Mouse (Mus musculus): Measurements from ENCODE around the gene Gm28230. TPM values are rescaled to one million over a fixed set of nuclear protein-coding genes. Genes with fewer than 3 reads are reported as not detected.

The Gm28230 gene
- total and polyA plus RNA-seq, 3 experiments: not detected

DNA sequence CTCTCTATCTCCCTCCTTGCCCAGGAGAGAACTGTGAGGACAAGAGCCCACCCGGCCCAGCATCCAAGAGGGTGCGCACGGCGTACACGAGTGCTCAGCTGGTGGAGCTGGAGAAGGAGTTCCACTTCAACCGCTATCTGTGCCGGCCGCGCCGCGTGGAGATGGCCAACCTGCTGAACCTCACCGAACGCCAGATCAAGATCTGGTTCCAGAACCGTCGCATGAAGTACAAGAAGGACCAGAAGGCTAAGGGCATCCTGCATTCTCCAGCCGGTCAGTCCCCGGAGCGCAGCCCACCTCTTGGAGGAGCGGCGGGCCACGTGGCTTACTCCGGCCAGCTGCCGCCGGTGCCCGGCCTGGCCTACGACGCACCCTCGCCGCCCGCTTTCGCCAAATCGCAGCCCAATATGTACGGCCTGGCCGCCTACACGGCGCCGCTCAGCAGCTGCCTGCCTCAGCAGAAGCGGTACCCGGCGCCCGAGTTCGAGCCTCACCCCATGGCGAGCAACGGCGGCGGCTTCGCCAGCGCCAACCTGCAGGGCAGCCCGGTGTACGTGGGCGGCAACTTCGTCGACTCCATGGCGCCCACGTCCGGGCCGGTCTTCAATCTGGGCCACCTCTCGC lies 19.9 kb downstream of the Gm28230 start:
- Histone ChIP-seq H3K9me3 (replicated peaks; ENCODE audit: insufficient read depth, low read length) (no peaks in the 10 kb centered on the region), H3K9ac (ENCODE audit: control insufficient read depth, low read depth, low read length, poor library complexity, severe bottlenecking) (no peak overlapping the region), H3K36me3 (ENCODE audit: control insufficient read depth in 1 of 2, insufficient read depth in 2 of 2, low read length in 2 of 2) (no peaks in the 10 kb centered on the region), H3K27ac (ENCODE audit: control insufficient read depth, low read depth, low read length) (no peak overlapping the region), H3K27me3 (ENCODE audit: control insufficient read depth in 1 of 2, insufficient read depth in 2 of 2, low read length in 2 of 2) (peaks cover 0 to 2% of the 10 kb centered on the region in 2 experiments; a peak in 3 of 4 replicates), H3K79me2 (ENCODE audit: control insufficient read depth, insufficient read depth, low read length, poor library complexity) (no peaks in the 10 kb centered on the region), H3K4me3 (ENCODE audit: control insufficient read depth in 1 of 2, insufficient read depth in 1 of 2, low read depth in 2 of 2, low read length in 2 of 2) (no peak overlapping the region), H3K4me1 (ENCODE audit: control insufficient read depth in 1 of 2, insufficient read depth in 2 of 2, low read length in 2 of 2) (no peaks in the 10 kb centered on the region)
- DNase-seq (ENCODE audit: low read depth, low spot score): no peak
- no peak for TF ChIP-seq SIN3A (IDR thresholded peaks at IDR 0.05; ENCODE audit: low read length)

- Histone ChIP-seq H3K4me3 (ENCODE audit: control insufficient read depth in 1 of 2, insufficient read depth in 1 of 2, low read depth in 2 of 2, low read length in 2 of 2) (no peak overlapping the region), H3K9me3 (replicated peaks; ENCODE audit: insufficient read depth, low read length) (no peaks in the 10 kb centered on the region), H3K27me3 (ENCODE audit: control insufficient read depth in 1 of 2, insufficient read depth in 2 of 2, low read length in 2 of 2) (no peaks in the 10 kb centered on the region; a peak in 1 of 4 replicates), H3K4me1 (ENCODE audit: control insufficient read depth in 1 of 2, insufficient read depth in 2 of 2, low read length in 2 of 2) (no peaks in the 10 kb centered on the region), H3K27ac (ENCODE audit: control insufficient read depth, low read depth, low read length) (no peak overlapping the region), H3K79me2 (ENCODE audit: control insufficient read depth, insufficient read depth, low read length, poor library complexity) (no peaks in the 10 kb centered on the region), H3K9ac (ENCODE audit: control insufficient read depth, low read depth, low read length, poor library complexity, severe bottlenecking) (no peak overlapping the region), H3K36me3 (ENCODE audit: control insufficient read depth in 1 of 2, insufficient read depth in 2 of 2, low read length in 2 of 2) (no peaks in the 10 kb centered on the region)
- no peak for DNase-seq (ENCODE audit: low read depth, low spot score)
- TF ChIP-seq KAT2A (conservative IDR thresholded peaks at IDR 0.05; ENCODE audit: low read depth, low read length) (no peak), MAFK (IDR thresholded peaks at IDR 0.05; ENCODE audit: borderline replicate concordance, low read depth, low read length) (no peak), MEF2A (IDR thresholded peaks at IDR 0.05; ENCODE audit: extremely low read depth, insufficient replicate concordance, low read depth, low read length, poor library complexity, severe bottlenecking) (no peak), MYC (IDR thresholded peaks at IDR 0.05; ENCODE audit: low read depth, low read length) (no peak), UBTF (IDR thresholded peaks at IDR 0.05; ENCODE audit: borderline replicate concordance, insufficient read depth, low read depth, low read length) (no peak), POLR2AphosphoS5 (IDR thresholded peaks at IDR 0.05; ENCODE audit: borderline replicate concordance, low read depth, low read length) (no peak), NRF1 (IDR thresholded peaks at IDR 0.05; ENCODE audit: insufficient read depth, low read depth, low read length, poor library complexity, severe bottlenecking) (no peak), CTCF (IDR thresholded peaks at IDR 0.05 in 2 of 3, conservative IDR thresholded peaks at IDR 0.05 in 1 of 3; ENCODE audit: control insufficient read depth in 1 of 3, insufficient read depth in 1 of 3, low read depth in 2 of 3, low read length in 3 of 3, poor library complexity in 1 of 3, severe bottlenecking in 1 of 3) (no peak)
Observed at GRCm38 (mm10) chr2:74747006-74747405, 20.5 kb downstream of the Gm28230 start.

GRCm38 (mm10) chr2:74747661-74748141 lies 21.2 kb downstream of the Gm28230 start:
- no peaks in the 10 kb centered on the region for H3K4me1 ChIP-seq (ENCODE audit: control insufficient read depth in 1 of 2, insufficient read depth in 2 of 2, low read length in 2 of 2)
- H3K36me3 ChIP-seq (ENCODE audit: control insufficient read depth in 1 of 2, insufficient read depth in 2 of 2, low read length in 2 of 2): no peaks in the 10 kb centered on the region
- DNase-seq (ENCODE audit: low read depth, low spot score): no peak
- no peaks in the 10 kb centered on the region for H3K79me2 ChIP-seq (ENCODE audit: control insufficient read depth, insufficient read depth, low read length, poor library complexity)
- no peak overlapping the region for H3K9ac ChIP-seq (ENCODE audit: control insufficient read depth, low read depth, low read length, poor library complexity, severe bottlenecking)
- H3K9me3 ChIP-seq (replicated peaks; ENCODE audit: insufficient read depth, low read length): no peaks in the 10 kb centered on the region
- H3K27me3 ChIP-seq (ENCODE audit: control insufficient read depth in 1 of 2, insufficient read depth in 2 of 2, low read length in 2 of 2): no peaks in the 10 kb centered on the region; a peak in 1 of 4 replicates
- no peak overlapping the region for H3K27ac ChIP-seq (ENCODE audit: control insufficient read depth, low read depth, low read length)
- no peak overlapping the region for H3K4me3 ChIP-seq (ENCODE audit: control insufficient read depth in 1 of 2, insufficient read depth in 1 of 2, low read depth in 2 of 2, low read length in 2 of 2)
- TF ChIP-seq SIN3A (IDR thresholded peaks at IDR 0.05; ENCODE audit: low read length) (no peak), CHD1 (IDR thresholded peaks at IDR 0.05; ENCODE audit: low read depth, low read length) (no peak), BHLHE40 (IDR thresholded peaks at IDR 0.05; ENCODE audit: borderline replicate concordance, low read depth, low read length) (no peak), JUND (IDR thresholded peaks at IDR 0.05; ENCODE audit: low read depth, low read length) (no peak), ELF1 (IDR thresholded peaks at IDR 0.05; ENCODE audit: low read depth, low read length) (no peak), ZMIZ1 (IDR thresholded peaks at IDR 0.05; ENCODE audit: low read depth, low read length) (no peak), MYB (IDR thresholded peaks at IDR 0.05; ENCODE audit: low read depth, low read length) (no peak), ZNF384 (IDR thresholded peaks at IDR 0.05; ENCODE audit: low read depth, low read length) (no peak), CTCF (IDR thresholded peaks at IDR 0.05 in 2 of 3, conservative IDR thresholded peaks at IDR 0.05 in 1 of 3; ENCODE audit: control insufficient read depth in 1 of 3, insufficient read depth in 1 of 3, low read depth in 2 of 3, low read length in 3 of 3, poor library complexity in 1 of 3, severe bottlenecking in 1 of 3) (no peak), E2F4 (IDR thresholded peaks at IDR 0.05; ENCODE audit: borderline replicate concordance, low read depth, low read length) (no peak), TAL1 (IDR thresholded peaks at IDR 0.05; ENCODE audit: low read length) (no peak), EP300 (IDR thresholded peaks at IDR 0.05; ENCODE audit: low read depth in 1 of 2, low read length in 2 of 2) (no peak), UBTF (IDR thresholded peaks at IDR 0.05; ENCODE audit: borderline replicate concordance, insufficient read depth, low read depth, low read length) (no peak), POLR2AphosphoS2 (IDR thresholded peaks at IDR 0.05; ENCODE audit: low read length) (no peak), KAT2A (conservative IDR thresholded peaks at IDR 0.05; ENCODE audit: low read depth, low read length) (no peak), TCF12 (IDR thresholded peaks at IDR 0.05; ENCODE audit: low read depth, low read length) (no peak), NRF1 (IDR thresholded peaks at IDR 0.05; ENCODE audit: insufficient read depth, low read depth, low read length, poor library complexity, severe bottlenecking) (no peak), GABPA (IDR thresholded peaks at IDR 0.05; ENCODE audit: low read depth, low read length) (no peak), GATA1 (IDR thresholded peaks at IDR 0.05; ENCODE audit: low read depth, low read length) (no peak)
